Mouse (Mus musculus) hindbrain, embryonic 12.5 days (tissue): Measurements from ENCODE around the gene Colgalt1. TPM values are rescaled to one million over a fixed set of nuclear protein-coding genes. Genes with fewer than 3 reads are reported as not detected.

Experiments
- ATAC-seq: fragments of 200-750 bp; cut with Nextera tagmentation; 2 replicates; pipeline ENCODE4 v1.8.0; 2017; ENCODE audit warnings: moderate TSS enrichment; ENCODE audit not compliant: low FRiP score
- H3K27ac ChIP-seq: fragments of 300-500 bp; sonication (generic); 2 replicates; pipeline ENCODE4 v1.5.1; 2016; ENCODE audit warnings: mild to moderate bottlenecking
- H3K27me3 ChIP-seq: fragments of 300-500 bp; sonication (generic); 2 replicates; pipeline ENCODE4 v1.6.1; 2016; ENCODE audit warnings: mild to moderate bottlenecking
- H3K36me3 ChIP-seq: fragments of 300-500 bp; sonication (generic); 2 replicates; pipeline ENCODE4 v1.6.1; 2016; ENCODE audit warnings: mild to moderate bottlenecking
- H3K4me1 ChIP-seq: fragments of 300-500 bp; sonication (generic); 2 replicates; pipeline ENCODE4 v1.6.1; 2016
- H3K4me2 ChIP-seq: fragments of 300-500 bp; sonication (generic); replicated peaks from 2 replicates; pipeline ENCODE4 v1.6.1; 2016; ENCODE audit warnings: mild to moderate bottlenecking
- H3K4me3 ChIP-seq: fragments of 300-500 bp; sonication (generic); 2 replicates; pipeline ENCODE4 v1.5.1; 2016; ENCODE audit warnings: mild to moderate bottlenecking
- H3K9ac ChIP-seq: fragments of 300-500 bp; sonication (generic); 2 replicates; pipeline ENCODE4 v1.6.1; 2016; ENCODE audit warnings: mild to moderate bottlenecking, moderate library complexity
- H3K9me3 ChIP-seq: fragments of 300-500 bp; sonication (generic); replicated peaks from 2 replicates; pipeline ENCODE4 v1.6.1; 2016; ENCODE audit warnings: mild to moderate bottlenecking
- WGBS: fragments of 180-500 bp; shearing (Covaris S2); methylation state at CpG from one replicate; pipeline ENCODE4 v1.1.7; 2016; 5-methylcytosine and 5-hydroxymethylcytosine counted together
- polyA plus RNA-seq: library from polyadenylated mRNA; unstranded; fragments of >200 nt; fragmentation: Nextera tagmentation; extraction: Ambion mirVana; gene quantifications from 2 replicates; pipeline ENCODE4 v1.2.1, GENCODE M21; 2016

Colgalt1 gene
- polyA plus RNA-seq, 1 experiment from 2014 or later: 65.9 TPM

- Histone ChIP-seq H3K27me3 (peaks cover 67% of the 10 kb centered on the region), H3K4me2 (no peak overlapping the region), H3K27ac (no peak overlapping the region), H3K4me1 (peaks cover 22% of the 10 kb centered on the region), H3K36me3 (peaks cover 8% of the 10 kb centered on the region), H3K9ac (no peak overlapping the region), H3K4me3 (no peak overlapping the region), H3K9me3 (no peaks in the 10 kb centered on the region; the same call in none of the 2 replicates)
- ATAC-seq: no peak
- WGBS: 10% methylated on average over 16 of the region's 22 CpGs
Observed at GRCm38 (mm10) chr8:71633164-71633563, 22.4 kb downstream of the Colgalt1 start.

DNA sequence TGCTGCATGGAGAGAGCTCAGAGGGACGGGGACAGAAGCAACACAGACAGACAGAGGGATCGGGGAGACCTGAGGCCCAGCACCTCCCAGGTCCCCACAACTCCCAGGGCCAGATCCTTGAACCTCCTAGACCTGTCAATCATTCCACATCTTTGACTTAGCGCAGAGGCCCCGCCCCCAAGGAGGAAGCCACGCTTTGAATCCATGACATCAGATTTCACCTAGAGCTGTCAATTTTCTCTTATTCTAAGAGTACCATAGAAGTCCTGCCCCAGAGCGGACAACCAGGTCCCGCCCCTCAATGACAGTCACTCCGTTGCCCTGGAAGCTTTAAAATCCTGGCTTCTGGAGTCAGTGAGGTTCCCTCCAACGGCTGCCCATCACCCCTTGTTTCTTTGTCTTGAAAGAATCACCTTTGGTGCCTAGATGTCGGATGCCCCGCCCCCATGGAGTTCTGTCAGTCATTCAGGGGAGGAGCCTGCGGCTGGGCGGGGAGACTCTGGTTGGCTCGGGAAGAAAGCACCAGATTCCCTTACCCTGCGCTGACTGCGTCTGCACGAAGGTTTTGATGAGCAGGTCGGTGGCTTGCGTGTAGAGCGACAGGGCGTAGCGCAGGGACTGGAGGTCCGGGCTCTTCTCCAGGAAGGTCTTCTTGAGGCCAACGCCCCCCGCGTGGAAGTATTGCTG lies 23.3 kb downstream of the Colgalt1 start:
- 4% methylated on average over 26 of the region's 26 CpGs for whole genome bisulfite sequencing
- H3K4me2 ChIP-seq: peak overlapping the region; percentile 38
- no peaks in the 10 kb centered on the region; the same call in none of the 2 replicates for H3K9me3 ChIP-seq
- H3K27ac ChIP-seq: no peak overlapping the region
- peaks cover 15% of the 10 kb centered on the region for H3K4me1 ChIP-seq
- peak overlapping the region; percentile 7; the same call in 1 of the 2 replicates for H3K4me3 ChIP-seq
- H3K27me3 ChIP-seq: peaks cover 73% of the 10 kb centered on the region
- ATAC-seq: peak; percentile 47
- peaks cover 8% of the 10 kb centered on the region for H3K36me3 ChIP-seq
- peak overlapping the region; percentile 48; the same call in 1 of the 2 replicates for H3K9ac ChIP-seq

DNA sequence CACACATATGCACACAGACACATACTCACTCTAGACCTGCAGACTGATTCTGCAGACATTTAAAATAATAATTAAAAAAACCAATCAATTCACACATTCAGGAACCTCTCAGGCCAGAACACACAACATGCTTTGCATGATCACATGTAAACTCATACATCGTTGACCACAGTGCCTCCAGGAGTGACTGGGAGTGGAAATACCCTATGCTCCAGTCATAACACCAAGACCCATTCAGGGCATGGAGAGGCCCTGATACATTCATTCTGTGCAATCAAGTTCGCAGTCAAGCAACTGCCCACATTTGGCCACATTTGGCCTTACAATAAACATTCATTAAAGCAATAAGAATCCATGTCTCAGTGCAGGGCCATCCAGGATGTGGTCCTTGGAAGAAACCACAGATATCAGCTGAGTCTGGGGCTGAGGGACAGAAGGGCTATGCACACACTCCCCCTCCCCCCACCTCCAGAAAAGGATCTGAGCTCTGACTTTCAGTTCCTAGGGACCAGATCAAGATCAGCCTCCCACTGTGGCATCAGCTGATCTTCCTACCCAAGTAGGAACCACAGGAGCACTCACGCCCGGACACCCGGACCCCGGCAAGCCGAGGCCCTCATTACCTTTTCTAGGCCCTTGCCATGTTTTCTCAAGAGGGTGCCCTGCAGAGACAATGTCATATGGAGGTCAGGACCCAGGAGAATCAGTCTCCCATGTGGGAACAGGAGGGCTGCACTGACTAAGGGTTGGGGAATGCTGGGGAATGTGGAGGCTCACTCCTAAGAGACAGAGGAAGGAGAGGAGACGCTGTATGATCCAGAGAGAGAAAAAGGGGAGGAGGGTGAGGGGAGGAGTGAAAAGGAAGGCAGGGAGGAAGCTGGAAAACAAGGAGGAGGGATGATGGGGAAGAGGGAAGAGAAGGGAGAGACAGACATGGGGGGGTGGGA lies 26.6 kb downstream of the Colgalt1 start:
- peaks cover 50% of the 10 kb centered on the region for H3K27me3 ChIP-seq
- peaks cover 26% of the 10 kb centered on the region for H3K36me3 ChIP-seq

DNA sequence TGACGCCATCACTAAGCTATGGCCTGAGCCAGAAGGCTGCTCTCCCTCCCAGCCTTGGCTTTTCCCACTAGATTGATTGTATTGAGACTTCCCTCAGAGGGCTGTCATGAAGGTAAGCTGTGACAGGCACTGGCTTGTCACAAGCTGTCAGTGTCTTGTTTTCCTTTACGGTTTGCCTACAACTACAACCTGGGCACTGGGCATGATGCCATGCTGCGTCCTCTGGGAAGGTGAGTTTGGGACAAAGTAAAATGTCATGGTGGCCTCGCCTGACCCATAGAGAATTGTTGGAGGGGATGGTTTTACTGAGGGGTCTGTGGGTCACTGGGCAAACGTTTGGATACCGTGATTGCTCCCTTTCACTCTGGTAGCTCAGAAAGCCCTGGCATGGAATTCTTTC lies 27.5 kb downstream of the Colgalt1 start:
- Histone ChIP-seq H3K4me2 (no peak overlapping the region), H3K9me3 (no peaks in the 10 kb centered on the region; the same call in none of the 2 replicates), H3K27ac (no peak overlapping the region), H3K4me1 (peaks cover 4% of the 10 kb centered on the region; the same call in 1 of the 2 replicates), H3K36me3 (peaks cover 23% of the 10 kb centered on the region), H3K27me3 (peaks cover 42% of the 10 kb centered on the region), H3K9ac (no peak overlapping the region), H3K4me3 (no peak overlapping the region)
- no peak for ATAC-seq
- 75% methylated on average over 6 of the region's 6 CpGs for WGBS

More for the DNA sequence above, 26.6 kb downstream of the Colgalt1 start:
- H3K9ac ChIP-seq: no peak overlapping the region
- peaks cover 4% of the 10 kb centered on the region; the same call in 1 of the 2 replicates for H3K4me1 ChIP-seq
- H3K27ac ChIP-seq: no peak overlapping the region
- no peak for ATAC-seq
- no peaks in the 10 kb centered on the region; the same call in none of the 2 replicates for H3K9me3 ChIP-seq
- WGBS: 67% methylated on average over 8 of the region's 8 CpGs
- H3K4me3 ChIP-seq: no peak overlapping the region
- H3K4me2 ChIP-seq: no peak overlapping the region

GRCm38 (mm10) chr8:71639318-71639717 lies 28.5 kb downstream of the Colgalt1 start:
- Histone ChIP-seq H3K9me3 (no peaks in the 10 kb centered on the region), H3K27me3 (peaks cover 33% of the 10 kb centered on the region), H3K9ac (no peak overlapping the region), H3K27ac (no peak overlapping the region), H3K4me2 (no peak overlapping the region), H3K4me3 (no peak overlapping the region), H3K4me1 (peaks cover 2% of the 10 kb centered on the region; the same call in 1 of the 2 replicates), H3K36me3 (peaks cover 28% of the 10 kb centered on the region)
- 88% methylated on average over 4 of the region's 4 CpGs for WGBS
- no peak for ATAC-seq

- peaks cover 44% of the 10 kb centered on the region for H3K36me3 ChIP-seq
- 90% methylated on average over 9 of the region's 9 CpGs for WGBS
- no peak overlapping the region for H3K4me3 ChIP-seq
- H3K9ac ChIP-seq: no peak overlapping the region
- no peak overlapping the region for H3K4me2 ChIP-seq
- no peaks in the 10 kb centered on the region for H3K4me1 ChIP-seq
- H3K9me3 ChIP-seq: no peaks in the 10 kb centered on the region
- no peak overlapping the region for H3K27ac ChIP-seq
- ATAC-seq: no peak
- H3K27me3 ChIP-seq: peaks cover 8% of the 10 kb centered on the region; the same call in 1 of the 2 replicates
Observed at GRCm38 (mm10) chr8:71645510-71645909, 34.7 kb downstream of the Colgalt1 start.

DNA sequence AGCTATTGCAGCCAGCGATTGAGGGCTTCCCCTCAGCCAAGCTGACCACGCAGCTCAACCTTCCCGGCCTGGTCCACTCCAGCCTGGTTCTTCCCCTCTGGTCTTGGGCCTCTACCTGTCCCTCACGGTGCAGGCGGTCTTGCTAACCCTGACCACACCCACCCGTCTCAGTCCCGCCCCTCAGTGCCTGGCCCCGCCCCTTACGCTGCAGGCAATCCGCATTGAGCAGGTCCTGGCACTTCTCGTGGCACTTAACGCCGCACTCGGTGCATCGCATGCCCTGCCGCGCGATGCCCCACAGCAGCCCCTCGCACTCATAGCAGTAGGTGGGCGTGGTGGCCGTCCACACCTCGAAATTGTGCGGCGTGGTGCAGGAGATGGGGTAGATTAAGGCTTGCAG lies 43.8 kb downstream of the Colgalt1 start:
- H3K4me1 ChIP-seq: peaks cover 6% of the 10 kb centered on the region
- peaks cover 80% of the 10 kb centered on the region for H3K27me3 ChIP-seq
- peaks cover 19% of the 10 kb centered on the region for H3K36me3 ChIP-seq
- peak; percentile 32; the same call in 1 of the 2 replicates for ATAC-seq
- H3K4me3 ChIP-seq: no peak overlapping the region
- H3K4me2 ChIP-seq: peak overlapping the region; percentile 34
- no peak overlapping the region for H3K27ac ChIP-seq
- 2% methylated on average over 24 of the region's 24 CpGs for WGBS
- no peaks in the 10 kb centered on the region for H3K9me3 ChIP-seq
- 0 out of 2 replicates have a peak overlapping the region, but pooled peaks have one; percentile 9 for H3K9ac ChIP-seq

- 22% methylated on average over 9 of the region's 9 CpGs for WGBS
- peaks cover 95% of the 10 kb centered on the region for H3K27me3 ChIP-seq
- H3K36me3 ChIP-seq: peaks cover 13% of the 10 kb centered on the region; the same call in 1 of the 2 replicates
- no peak overlapping the region for H3K27ac ChIP-seq
- H3K9ac ChIP-seq: no peak overlapping the region
- H3K9me3 ChIP-seq: no peaks in the 10 kb centered on the region
- no peak overlapping the region for H3K4me3 ChIP-seq
- no peak for ATAC-seq
- peaks cover 10% of the 10 kb centered on the region for H3K4me1 ChIP-seq
- H3K4me2 ChIP-seq: no peak overlapping the region
Observed at GRCm38 (mm10) chr8:71657816-71658215, 47.0 kb downstream of the Colgalt1 start.

DNA sequence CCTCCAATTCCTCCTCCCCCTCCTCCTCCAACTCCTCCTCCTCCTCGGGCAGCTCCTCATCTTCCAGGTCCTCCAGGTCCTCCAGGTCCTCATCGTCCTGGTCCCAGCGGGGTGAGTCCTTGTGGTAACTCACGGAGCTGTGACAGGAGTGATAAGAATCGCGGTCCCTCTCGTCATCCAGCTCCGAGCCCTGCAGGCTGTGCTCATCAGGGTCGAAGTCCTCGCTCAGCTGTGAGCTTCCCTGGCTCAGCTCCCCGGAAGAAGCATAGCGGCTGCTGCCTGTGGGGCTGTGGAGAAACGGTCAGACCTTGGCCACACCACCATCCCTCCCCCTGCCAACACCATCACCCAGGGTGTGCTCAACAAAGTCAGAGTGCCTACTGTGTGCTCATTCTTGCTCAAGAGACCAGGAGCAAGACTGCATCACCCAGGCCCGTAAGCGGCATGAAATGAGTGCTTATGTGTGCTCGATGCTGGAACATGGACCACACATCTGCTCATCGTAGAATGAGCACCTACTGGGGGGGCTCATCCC lies 47.8 kb downstream of the Colgalt1 start:
- Histone ChIP-seq H3K4me1 (peaks cover 10% of the 10 kb centered on the region), H3K9me3 (no peaks in the 10 kb centered on the region), H3K27me3 (peaks cover 93% of the 10 kb centered on the region), H3K4me3 (no peak overlapping the region), H3K9ac (no peak overlapping the region), H3K27ac (no peak overlapping the region), H3K4me2 (no peak overlapping the region), H3K36me3 (peaks cover 16% of the 10 kb centered on the region; the same call in 1 of the 2 replicates)
- WGBS: 36% methylated on average over 17 of the region's 17 CpGs
- ATAC-seq: no peak

GRCm38 (mm10) chr8:71659751-71660150 lies 49.0 kb downstream of the Colgalt1 start:
- H3K9ac ChIP-seq: no peak overlapping the region
- no peak overlapping the region for H3K4me3 ChIP-seq
- H3K4me2 ChIP-seq: no peak overlapping the region
- WGBS: 74% methylated on average over 1 of the region's 1 CpGs
- H3K36me3 ChIP-seq: peaks cover 21% of the 10 kb centered on the region; the same call in 1 of the 2 replicates
- no peak for ATAC-seq
- peaks cover 88% of the 10 kb centered on the region for H3K27me3 ChIP-seq
- no peaks in the 10 kb centered on the region for H3K9me3 ChIP-seq
- H3K27ac ChIP-seq: no peak overlapping the region
- peaks cover 7% of the 10 kb centered on the region for H3K4me1 ChIP-seq

DNA sequence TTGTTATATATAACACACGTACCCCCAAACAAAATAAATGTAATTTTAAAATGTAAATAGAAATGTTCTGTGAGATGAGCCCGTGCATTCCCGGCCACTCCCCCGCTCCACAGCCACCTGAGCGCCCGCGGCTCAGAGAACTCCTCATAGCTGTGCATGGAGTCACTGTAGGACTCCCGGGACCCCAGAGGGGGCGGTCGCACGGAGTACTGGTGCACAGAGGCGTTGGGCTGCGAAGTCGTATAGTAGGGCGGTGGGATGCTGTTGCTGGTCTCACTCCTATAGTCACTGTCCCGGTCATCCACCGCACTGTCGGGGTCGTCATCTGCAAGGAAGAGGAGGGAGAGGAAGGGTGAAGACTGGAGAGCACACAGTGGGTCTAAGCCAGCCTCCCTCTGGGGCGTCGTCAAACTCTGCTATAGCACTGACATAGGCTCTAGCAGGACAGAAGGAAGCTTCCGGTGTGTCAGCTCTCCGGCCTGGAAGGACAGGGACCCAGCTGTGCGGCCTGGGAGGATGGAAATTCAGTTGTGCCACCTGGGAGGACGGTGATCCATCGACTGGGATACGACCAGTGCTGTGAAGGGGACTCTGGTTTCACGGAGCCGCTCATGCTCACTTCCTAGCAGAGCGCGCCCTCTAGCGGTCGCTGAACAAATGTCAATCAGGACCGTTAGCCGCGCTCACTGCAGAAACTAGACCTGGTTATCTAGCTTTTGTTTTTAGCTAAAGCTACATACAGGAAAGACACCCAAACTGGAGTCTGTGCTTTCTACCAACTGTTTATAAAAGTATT lies 49.7 kb downstream of the Colgalt1 start:
- Histone ChIP-seq H3K36me3 (peaks cover 21% of the 10 kb centered on the region; the same call in 1 of the 2 replicates), H3K27me3 (peaks cover 80% of the 10 kb centered on the region), H3K4me1 (peaks cover 10% of the 10 kb centered on the region), H3K9ac (no peak overlapping the region), H3K9me3 (no peaks in the 10 kb centered on the region), H3K4me3 (no peak overlapping the region), H3K27ac (no peak overlapping the region), H3K4me2 (no peak overlapping the region)
- WGBS: 8% methylated on average over 36 of the region's 36 CpGs
- peak; percentile 40 for ATAC-seq
